Mouse (Mus musculus) T-cell, adult 66 days (primary cell): ENCODE measurements around the gene Sec14l5. TPM values are rescaled to one million over a fixed set of nuclear protein-coding genes. Genes with fewer than 3 reads are reported as not detected.

ENCODE experiments used
- total RNA-seq, 2 experiments: library from RNA; stranded (reverse); gene quantifications; 3 replicates in 1 of 2; 4 replicates in 1 of 2; pipeline ENCODE4 v1.2.4; 2023

The Sec14l5 gene
- total RNA-seq, result not detected

GRCm38 (mm10) chr16:5147037-5147385, at the start of gene Sec14l5:
Gene Sec14l5, plus strand, starts transcription at chr16:5147109.

DNA sequence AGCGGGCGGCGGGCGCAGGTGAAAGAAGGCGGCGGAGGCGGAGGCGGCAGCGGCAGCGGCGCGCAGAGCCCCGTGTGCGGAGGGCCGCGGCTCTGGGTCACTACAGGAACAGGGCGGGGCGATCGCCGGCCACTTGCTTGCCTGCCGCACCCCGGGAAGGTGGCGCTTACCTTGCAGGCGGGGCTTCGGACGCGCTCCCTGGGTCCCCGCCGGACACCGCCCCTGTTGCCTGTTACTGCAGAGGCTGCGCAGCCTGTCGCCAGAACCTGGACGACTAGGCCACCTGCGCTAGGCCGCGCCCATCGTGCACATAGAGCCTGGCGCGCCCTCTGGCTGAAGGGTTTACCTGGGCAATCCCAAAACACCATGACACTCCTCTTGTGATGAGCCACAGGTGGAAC, 14.5 kb upstream of the Sec14l5 start, which contains the start of gene Ppl:
Ppl (minus strand) TSS at position 21 of the 401 bp plus-strand sequence.

DNA sequence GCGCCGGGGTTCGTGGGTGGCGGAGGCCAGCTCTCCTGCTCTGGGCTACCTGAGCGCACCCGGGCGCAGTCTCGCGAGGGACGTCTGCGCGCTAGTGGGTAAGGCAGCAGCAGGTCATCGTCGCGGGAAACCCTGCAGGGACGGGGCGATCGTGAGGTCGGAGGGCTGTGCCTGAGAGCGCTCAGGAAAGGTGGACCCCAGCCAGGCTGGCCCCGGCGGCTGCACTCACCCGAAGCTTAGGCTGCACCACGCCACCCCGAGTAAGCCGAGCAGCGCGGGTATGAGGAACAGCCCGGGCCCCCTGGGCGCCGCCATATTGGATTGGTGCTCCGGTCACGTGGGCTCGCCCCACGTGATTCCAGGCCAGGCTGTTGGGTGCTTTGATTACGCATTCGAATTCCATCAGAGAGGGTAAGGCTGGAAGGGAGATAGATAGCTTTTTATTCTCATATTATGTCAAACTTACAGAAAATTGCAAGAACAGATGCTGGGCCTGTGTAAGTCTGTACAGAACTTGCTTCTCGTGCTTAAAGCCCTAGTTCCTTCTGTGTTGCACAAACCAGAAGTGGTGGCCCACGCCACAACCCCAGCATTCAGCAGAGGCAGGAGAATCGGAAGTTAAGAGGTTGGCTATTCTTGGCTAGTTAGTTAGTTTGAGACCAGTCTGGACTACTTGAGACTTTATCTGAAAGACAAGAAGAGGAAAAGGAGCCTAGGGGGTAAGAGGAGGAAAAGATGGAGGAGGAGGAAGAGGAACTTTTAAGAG, 56.9 kb downstream of the Sec14l5 start, which contains the start of gene Nagpa:
Nagpa (minus strand) TSS at position 345 of the 766 bp plus-strand sequence.

DNA sequence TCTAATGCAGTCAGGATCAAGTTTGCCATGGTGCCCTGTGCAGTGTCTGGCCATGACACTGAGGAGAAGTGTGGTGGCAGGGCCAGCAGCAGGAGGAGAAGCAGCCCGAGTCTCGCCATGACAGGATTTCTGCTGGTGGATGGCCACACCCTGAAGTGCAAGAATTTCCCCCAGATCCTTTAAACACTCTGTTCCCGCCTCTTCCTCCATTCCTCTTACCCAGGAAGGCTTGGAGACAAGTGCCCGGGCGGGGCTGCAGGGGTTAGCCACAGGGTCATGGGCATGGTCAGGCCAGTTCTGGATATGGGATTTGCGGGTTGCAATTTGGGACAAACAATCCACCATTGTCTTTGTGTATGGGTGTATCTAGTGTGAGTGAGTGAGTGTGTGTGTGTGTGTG, 75.2 kb downstream of the Sec14l5 start, which contains the start of gene AU021092:
AU021092 (minus strand) TSS at position 160 of the 400 bp plus-strand sequence.

GRCm38 (mm10) chr16:5233418-5234313, 86.8 kb downstream of the Sec14l5 start, which contains the start of gene Alg1:
Gene Alg1, plus strand, starts transcription at chr16:5233621.

Other genes starting within 250 kb of the Sec14l5 start
- 10 to 100 TPM; 55.9 to 61.6 TPM for gene Nudt16l1, start 208.3 kb upstream of the Sec14l5 start, total RNA-seq
- gene Anks3, start 182.9 kb upstream of the Sec14l5 start, total RNA-seq, result 10 to 100 TPM; 62.4 to 77.5 TPM
- not detected for gene Sept12, start 149.3 kb upstream of the Sec14l5 start, total RNA-seq
- not detected for gene Smim22, start 139.8 kb upstream of the Sec14l5 start, total RNA-seq
- 10 to 100 TPM; 11.3 to 17.4 TPM for gene Rogdi, start 133.6 kb upstream of the Sec14l5 start, total RNA-seq
- gene Glyr1, start 97.2 kb upstream of the Sec14l5 start, total RNA-seq, result 100 to 1,000 TPM; 113 to 114 TPM
- gene Ubn1, start 97.1 kb upstream of the Sec14l5 start, total RNA-seq, result 100 to 1,000 TPM in 1 of 2 experiments, 10 to 100 TPM in 1; 98.8 to 105 TPM
- not detected for gene Ppl, start 14.7 kb upstream of the Sec14l5 start, total RNA-seq
- 10 to 100 TPM; 30.5 to 33.1 TPM for gene Nagpa, start 56.9 kb downstream of the Sec14l5 start, total RNA-seq
- not detected for gene AU021092, start 75.2 kb downstream of the Sec14l5 start, total RNA-seq
- gene Alg1, start 86.5 kb downstream of the Sec14l5 start, total RNA-seq, result 10 to 100 TPM; 39.3 to 43.1 TPM
- gene Eef2kmt, start 108.9 kb downstream of the Sec14l5 start, total RNA-seq, result 10 to 100 TPM; 24.6 to 26.8 TPM